Mouse (Mus musculus) intestine, postnatal 0 days (tissue): ENCODE data around the gene Mgea5. TPM values are rescaled to one million over a fixed set of nuclear protein-coding genes. Genes with fewer than 3 reads are reported as not detected.

Experiments
- ATAC-seq: fragments of 200-750 bp; cut with Nextera tagmentation; 2 replicates; pipeline ENCODE4 v1.8.0; 2017; ENCODE audit warnings: mild to moderate bottlenecking, moderate TSS enrichment, moderate library complexity
- H3K27ac ChIP-seq: fragments of 300-500 bp; sonication (generic); 2 replicates; pipeline ENCODE4 v1.5.1; 2014; ENCODE audit warnings: mild to moderate bottlenecking, low read depth, low read length, moderate library complexity
- H3K27me3 ChIP-seq: fragments of 300-500 bp; sonication (generic); replicated peaks from 2 replicates; pipeline ENCODE4 v1.6.1; 2014; ENCODE audit warnings: low read length, mixed read lengths; ENCODE audit not compliant: control insufficient read depth, insufficient read depth
- H3K36me3 ChIP-seq: fragments of 300-500 bp; sonication (generic); 2 replicates; pipeline ENCODE4 v1.6.1; 2014; ENCODE audit warnings: mild to moderate bottlenecking, moderate library complexity; ENCODE audit not compliant: control insufficient read depth, insufficient read depth
- H3K4me1 ChIP-seq: fragments of 300-500 bp; sonication (generic); replicated peaks from 2 replicates; pipeline ENCODE4 v1.6.1; 2014; ENCODE audit warnings: antibody characterized with exemption, low read length, mixed read lengths; ENCODE audit not compliant: control insufficient read depth, insufficient read depth
- H3K4me2 ChIP-seq: fragments of 300-500 bp; sonication (generic); replicated peaks from 2 replicates; pipeline ENCODE4 v1.6.1; 2014; ENCODE audit warnings: low read depth, mild to moderate bottlenecking, moderate library complexity
- H3K4me3 ChIP-seq: fragments of 300-500 bp; sonication (generic); 2 replicates; pipeline ENCODE4 v1.5.1; 2014; ENCODE audit warnings: low read depth, low read length
- H3K9ac ChIP-seq: fragments of 300-500 bp; sonication (generic); 2 replicates; pipeline ENCODE4 v1.6.1; 2014; ENCODE audit warnings: mild to moderate bottlenecking, low read depth, low read length
- H3K9me3 ChIP-seq: fragments of 300-500 bp; sonication (generic); 2 replicates; pipeline ENCODE4 v1.6.1; 2016; ENCODE audit warnings: mixed run types; ENCODE audit not compliant: control insufficient read depth
- CTCF ChIP-seq: sonication (generic); IDR thresholded peaks from 2 replicates; pipeline ENCODE4 v1.5.1; 2016; ENCODE audit warnings: low read depth, mild to moderate bottlenecking, control low read depth, antibody characterized with exemption, moderate library complexity
- WGBS: fragments of 180-500 bp; shearing (Covaris S2); extraction: QIAGEN DNeasy Blood & Tissue Kit; methylation state at CpG from one replicate; pipeline ENCODE4 v1.1.7; 2014; 5-methylcytosine and 5-hydroxymethylcytosine counted together
- polyA plus RNA-seq: library from polyadenylated mRNA; unstranded; fragments of >200 nt; fragmentation: Nextera tagmentation; extraction: Ambion mirVana; gene quantifications from 2 replicates; pipeline ENCODE4 v1.2.1, GENCODE M21; 2015

Mgea5 gene
- polyA plus RNA-seq, 1 experiment from 2014 or later, result 18.2 TPM

DNA sequence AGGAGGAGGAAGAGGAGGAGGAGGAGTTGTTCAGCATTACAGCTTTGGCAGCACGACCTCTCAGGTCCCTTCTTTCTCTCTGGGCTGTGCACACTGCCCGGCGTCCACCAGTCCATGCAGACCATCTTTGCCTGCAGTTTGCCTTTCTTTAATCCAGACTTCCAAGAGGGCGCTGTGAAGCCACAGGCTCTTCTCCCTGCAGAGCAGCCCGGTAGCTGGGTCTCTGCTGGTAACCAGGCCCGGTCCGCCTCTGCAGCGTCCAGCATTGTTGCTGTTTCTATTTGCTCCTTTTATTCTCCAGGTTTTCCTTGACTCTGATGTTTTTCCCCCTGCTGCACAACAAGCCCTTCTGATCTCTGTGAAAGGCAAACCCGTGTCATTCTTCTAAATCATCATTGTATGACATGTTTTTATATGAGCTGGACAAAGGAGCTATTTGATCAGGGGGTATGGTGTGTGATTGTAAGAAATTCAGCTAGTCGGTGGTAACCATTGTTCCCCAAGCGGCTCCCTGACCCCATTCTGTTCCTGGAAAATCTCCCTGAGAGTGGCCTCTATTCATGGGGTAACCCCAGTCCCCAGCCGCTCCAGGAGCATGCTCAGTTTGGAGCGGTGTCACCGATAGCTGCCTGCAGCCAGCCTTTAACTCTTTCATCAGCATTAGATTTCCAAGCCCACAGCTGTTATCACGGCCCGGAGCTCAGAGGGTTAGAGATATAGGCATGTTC, 66.0 kb downstream of the Mgea5 start:
- Histone ChIP-seq H3K36me3 (no peaks in the 10 kb centered on the region), H3K27me3 (no peaks in the 10 kb centered on the region), H3K27ac (no peak overlapping the region), H3K9me3 (no peaks in the 10 kb centered on the region), H3K4me1 (no peaks in the 10 kb centered on the region), H3K4me2 (peak overlapping the region; percentile 14), H3K9ac (no peak overlapping the region), H3K4me3 (no peak overlapping the region)
- WGBS, result 15% methylated on average over 16 of the region's 16 CpGs
- peak; percentile 60 for TF ChIP-seq CTCF
- ATAC-seq, result no peak

DNA sequence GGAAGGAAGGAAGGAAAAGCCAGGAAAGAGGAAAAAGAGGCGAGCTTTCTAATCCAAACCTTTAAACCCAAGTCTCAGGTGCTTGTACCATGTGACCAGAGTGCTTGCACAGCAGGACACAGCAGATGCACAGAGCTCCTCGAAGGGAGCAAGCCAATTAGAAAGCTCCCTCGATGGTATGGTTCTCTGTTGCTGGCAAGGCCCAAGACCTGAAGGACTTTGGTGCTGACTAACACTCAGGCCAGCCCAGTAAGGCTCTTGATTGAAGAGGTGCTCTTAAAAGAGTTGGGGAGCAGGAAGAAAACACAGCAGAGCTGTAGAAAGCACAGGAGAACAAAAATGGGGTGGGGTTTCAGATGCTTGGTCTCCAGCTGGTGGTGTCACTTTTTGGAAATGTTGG, 74.9 kb downstream of the Mgea5 start:
- no peak for TF ChIP-seq CTCF
- Histone ChIP-seq H3K4me2 (no peak overlapping the region), H3K9me3 (no peaks in the 10 kb centered on the region), H3K27me3 (no peaks in the 10 kb centered on the region), H3K4me3 (no peak overlapping the region), H3K27ac (no peak overlapping the region), H3K4me1 (no peaks in the 10 kb centered on the region; the same call in 1 of the 2 replicates), H3K9ac (no peak overlapping the region), H3K36me3 (no peaks in the 10 kb centered on the region)
- no peak for ATAC-seq
- WGBS, result 59% methylated on average over 3 of the region's 3 CpGs

Other genes with a start within 250 kb of the Mgea5 start
- 5.8 and 6.0 TPM in 2 replicates for gene Poll, start 223.3 kb downstream of the Mgea5 start, polyA plus RNA-seq
- gene Gm17018, start 223.2 kb downstream of the Mgea5 start, polyA plus RNA-seq, result 24.7 and 27.1 TPM in 2 replicates
- 2.6 and 3.3 TPM in 2 replicates for gene Fbxw4, start 123.5 kb downstream of the Mgea5 start, polyA plus RNA-seq
- gene Fgf8, start 40.9 kb downstream of the Mgea5 start, polyA plus RNA-seq, result not detected in 2 replicates
- 8.5 and 9.0 TPM in 2 replicates for gene Npm3, start 34.2 kb downstream of the Mgea5 start, polyA plus RNA-seq
- 3.6 and 4.7 TPM in 2 replicates for gene Kcnip2, start 32.2 kb upstream of the Mgea5 start, polyA plus RNA-seq
- 9.9 and 10.1 TPM in 2 replicates for gene Armh3, start 214.7 kb upstream of the Mgea5 start, polyA plus RNA-seq
- 5.3 and 5.4 TPM in 2 replicates for gene Hps6, start 219.7 kb upstream of the Mgea5 start, polyA plus RNA-seq